Mouse (Mus musculus) liver, embryonic 16.5 days (tissue): ENCODE measurements around the gene Lrrc7. TPM values are rescaled to one million over a fixed set of nuclear protein-coding genes. Genes with fewer than 3 reads are reported as not detected.

Source experiments
- ATAC-seq: fragments of 200-750 bp; cut with Nextera tagmentation; 2 replicates; pipeline ENCODE4 v1.8.0; 2017; ENCODE audit warnings: low read depth, mild to moderate bottlenecking, moderate number of reproducible peaks, moderate library complexity
- H3K27ac ChIP-seq: fragments of 300-500 bp; sonication (generic); 2 replicates; pipeline ENCODE4 v1.5.1; 2014; ENCODE audit warnings: mild to moderate bottlenecking, low read length
- H3K27me3 ChIP-seq: fragments of 300-500 bp; sonication (generic); 2 replicates; pipeline ENCODE4 v1.6.1; 2014; ENCODE audit warnings: low read depth, low read length, mixed read lengths; ENCODE audit not compliant: control insufficient read depth, insufficient read depth
- H3K36me3 ChIP-seq: fragments of 300-500 bp; sonication (generic); 2 replicates; pipeline ENCODE4 v1.6.1; 2014; ENCODE audit warnings: mild to moderate bottlenecking; ENCODE audit not compliant: control insufficient read depth, insufficient read depth
- H3K4me1 ChIP-seq: fragments of 300-500 bp; sonication (generic); 2 replicates; pipeline ENCODE4 v1.6.1; 2014; ENCODE audit warnings: low read depth, low read length, mixed read lengths; ENCODE audit not compliant: control insufficient read depth
- H3K4me2 ChIP-seq: fragments of 300-500 bp; sonication (generic); 2 replicates; pipeline ENCODE4 v1.6.1; 2014; ENCODE audit warnings: low read depth, low read length, mixed read lengths
- H3K4me3 ChIP-seq: fragments of 300-500 bp; sonication (generic); 2 replicates; pipeline ENCODE4 v1.5.1; 2014; ENCODE audit warnings: low read depth, mild to moderate bottlenecking, low read length
- H3K9ac ChIP-seq: fragments of 300-500 bp; sonication (generic); 2 replicates; pipeline ENCODE4 v1.6.1; 2014; ENCODE audit warnings: low read depth, low read length
- H3K9me3 ChIP-seq: fragments of 300-500 bp; sonication (generic); replicated peaks from 2 replicates; pipeline ENCODE4 v1.6.1; 2016; ENCODE audit warnings: low read length; ENCODE audit not compliant: control insufficient read depth
- WGBS: fragments of 180-500 bp; shearing (Covaris S2); extraction: QIAGEN DNeasy Blood & Tissue Kit; methylation state at CpG from one replicate; pipeline ENCODE4 v1.1.7; 2014; ENCODE audit not compliant: insufficient replicate concordance; 5-methylcytosine and 5-hydroxymethylcytosine counted together
- polyA plus RNA-seq: library from polyadenylated mRNA; unstranded; fragments of >200 nt; fragmentation: Nextera tagmentation; extraction: Ambion mirVana; gene quantifications from 2 replicates; pipeline ENCODE4 v1.2.1, GENCODE M21; 2015

Lrrc7 gene
- polyA plus RNA-seq, 1 experiment from 2014 or later: 0.01 TPM

GRCm38 (mm10) chr3:158060621-158061291 is 501.3 kb downstream of the Lrrc7 start:
- WGBS: 64% methylated on average over 2 of the region's 2 CpGs
- no peak overlapping the region for H3K4me3 ChIP-seq
- no peak overlapping the region for H3K9ac ChIP-seq
- no peak for ATAC-seq
- no peak overlapping the region for H3K4me2 ChIP-seq
- H3K27ac ChIP-seq: no peak overlapping the region
- peaks cover 20% of the 10 kb centered on the region for H3K36me3 ChIP-seq
- no peaks in the 10 kb centered on the region for H3K9me3 ChIP-seq
- H3K4me1 ChIP-seq: no peaks in the 10 kb centered on the region
- H3K27me3 ChIP-seq: no peaks in the 10 kb centered on the region

- no peaks in the 10 kb centered on the region for H3K4me1 ChIP-seq
- no peak overlapping the region for H3K27ac ChIP-seq
- H3K36me3 ChIP-seq: no peaks in the 10 kb centered on the region
- no peak for ATAC-seq
- WGBS: 65% methylated on average over 2 of the region's 2 CpGs
- H3K9me3 ChIP-seq: no peaks in the 10 kb centered on the region
- no peaks in the 10 kb centered on the region for H3K27me3 ChIP-seq
- H3K4me2 ChIP-seq: no peak overlapping the region
- H3K9ac ChIP-seq: no peak overlapping the region
- no peak overlapping the region for H3K4me3 ChIP-seq
These were observed 512.5 kb downstream of the Lrrc7 start for GRCm38 (mm10) chr3:158049508-158049907.

- no peak overlapping the region for H3K9ac ChIP-seq
- no peak overlapping the region for H3K4me2 ChIP-seq
- peaks cover 3% of the 10 kb centered on the region for H3K4me1 ChIP-seq
- no peaks in the 10 kb centered on the region for H3K9me3 ChIP-seq
- no peak for ATAC-seq
- H3K36me3 ChIP-seq: no peaks in the 10 kb centered on the region
- H3K27ac ChIP-seq: no peak overlapping the region
- WGBS: 67% methylated on average over 2 of the region's 2 CpGs
- no peak overlapping the region for H3K4me3 ChIP-seq
- H3K27me3 ChIP-seq: no peaks in the 10 kb centered on the region
These were observed 521.3 kb downstream of the Lrrc7 start for GRCm38 (mm10) chr3:158040755-158041154.

GRCm38 (mm10) chr3:158038106-158038505 is 523.9 kb downstream of the Lrrc7 start:
- ATAC-seq: no peak
- H3K27me3 ChIP-seq: no peaks in the 10 kb centered on the region
- 76% methylated on average over 3 of the region's 3 CpGs for WGBS
- H3K4me2 ChIP-seq: no peak overlapping the region
- H3K9me3 ChIP-seq: no peaks in the 10 kb centered on the region
- H3K36me3 ChIP-seq: no peaks in the 10 kb centered on the region; the same call in 1 of the 2 replicates
- H3K4me1 ChIP-seq: peaks cover 11% of the 10 kb centered on the region
- no peak overlapping the region for H3K9ac ChIP-seq
- H3K27ac ChIP-seq: no peak overlapping the region
- H3K4me3 ChIP-seq: no peak overlapping the region

GRCm38 (mm10) chr3:158036329-158036988 is 525.6 kb downstream of the Lrrc7 start, which contains the start of the genes Srsf11 and Lrrc40:
Gene Srsf11, minus strand, starts transcription at chr3:158036639.
Gene Lrrc40, plus strand, starts transcription at chr3:158036662.
- H3K4me1 ChIP-seq: peaks cover 18% of the 10 kb centered on the region
- peak within 1 kb of the TSS; percentile 89 for H3K4me2 ChIP-seq
- H3K9ac ChIP-seq: peak within 1 kb of the TSS; percentile 86
- H3K4me3 ChIP-seq: peak within 1 kb of the TSS; percentile 83
- peak within 1 kb of the TSS; percentile 92 for H3K27ac ChIP-seq
- H3K36me3 ChIP-seq: no peaks in the 10 kb centered on the region; the same call in 1 of the 2 replicates
- WGBS: under 1% methylated on average over 55 of the region's 55 CpGs
- no peaks in the 10 kb centered on the region for H3K27me3 ChIP-seq
- H3K9me3 ChIP-seq: no peaks in the 10 kb centered on the region
- peak; percentile 92 for ATAC-seq

GRCm38 (mm10) chr3:158035866-158036265 is 526.2 kb downstream of the Lrrc7 start:
- Histone ChIP-seq H3K27ac (peak overlapping the region; percentile 92), H3K4me2 (peak overlapping the region; percentile 89)
- no peak for ATAC-seq

More at GRCm38 (mm10) chr3:158035866-158036265, 526.2 kb downstream of the Lrrc7 start:
- Histone ChIP-seq H3K4me3 (peak overlapping the region; percentile 83), H3K4me1 (peaks cover 18% of the 10 kb centered on the region), H3K9me3 (no peaks in the 10 kb centered on the region), H3K27me3 (no peaks in the 10 kb centered on the region), H3K9ac (peak overlapping the region; percentile 86), H3K36me3 (no peaks in the 10 kb centered on the region; the same call in 1 of the 2 replicates)
- WGBS: under 1% methylated on average over 11 of the region's 11 CpGs
